8 mouse cellular contexts compared by ENCODE assay signal in genomic region chr15:12577054-12577696, GRCm38 (mm10).
A peak's percentile ranks its signal among the peaks of the same experiment; 100 is the strongest.
DNase-seq lines count a peak whose midpoint lies in the region; ATAC-seq and TF ChIP-seq lines count a peak whose summit lies in the region.

No protein-coding gene starts in this region.

- WGBS in embryonic facial prominence, embryonic 12.5 days: 22% methylated on average over 11 of the region's 11 CpGs
- 26% methylated on average over 11 of the region's 11 CpGs for WGBS in heart, embryonic 14.5 days
- 21% methylated on average over 11 of the region's 11 CpGs for WGBS in kidney, embryonic 14.5 days
- 27% methylated on average over 11 of the region's 11 CpGs for WGBS in limb, embryonic 14.5 days
- WGBS in midbrain, postnatal 0 days: 11% methylated on average over 11 of the region's 11 CpGs

- peak overlapping the region; percentile 28 for H3K4me2 ChIP-seq in embryonic facial prominence, embryonic 12.5 days (replicated peaks)
- peak overlapping the region; percentile 49 for H3K4me2 ChIP-seq in heart, embryonic 14.5 days (ENCODE audit: low read length)
- peak overlapping the region; percentile 26 for H3K4me2 ChIP-seq in kidney, embryonic 14.5 days (replicated peaks; ENCODE audit: low read depth, low read length)
- no peak overlapping the region; the same call in 1 of the 2 replicates for H3K4me2 ChIP-seq in limb, embryonic 14.5 days (replicated peaks; ENCODE audit: low read depth, low read length, severe bottlenecking)
- H3K4me2 ChIP-seq in midbrain, postnatal 0 days (ENCODE audit: low read depth, low read length, poor library complexity, severe bottlenecking): 0 out of 2 replicates have a peak overlapping the region, but pooled peaks have one; percentile 4

- H3K9me3 ChIP-seq in embryonic facial prominence, embryonic 12.5 days: no peaks in the 10 kb centered on the region
- no peaks in the 10 kb centered on the region for H3K9me3 ChIP-seq in heart, embryonic 14.5 days (ENCODE audit: control insufficient read depth, low read length)
- no peaks in the 10 kb centered on the region for H3K9me3 ChIP-seq in kidney, embryonic 14.5 days (ENCODE audit: control insufficient read depth, low read length)
- no peaks in the 10 kb centered on the region for H3K9me3 ChIP-seq in limb, embryonic 14.5 days (ENCODE audit: control insufficient read depth, low read length)
- H3K9me3 ChIP-seq in midbrain, postnatal 0 days (ENCODE audit: low read length): no peaks in the 10 kb centered on the region

- H3K9ac ChIP-seq in embryonic facial prominence, embryonic 12.5 days: no peak overlapping the region
- H3K9ac ChIP-seq in heart, embryonic 14.5 days (ENCODE audit: low read length): 0 out of 2 replicates have a peak overlapping the region, but pooled peaks have one; percentile 2
- H3K9ac ChIP-seq in kidney, embryonic 14.5 days (ENCODE audit: low read depth, low read length): peak overlapping the region; percentile 12; the same call in 1 of the 2 replicates
- H3K9ac ChIP-seq in limb, embryonic 14.5 days (ENCODE audit: low read depth, low read length, severe bottlenecking): no peak overlapping the region; the same call in 1 of the 2 replicates
- H3K9ac ChIP-seq in midbrain, postnatal 0 days (replicated peaks; ENCODE audit: low read length, poor library complexity, severe bottlenecking): no peak overlapping the region

- no peaks in the 10 kb centered on the region for H3K36me3 ChIP-seq in embryonic facial prominence, embryonic 12.5 days
- H3K36me3 ChIP-seq in heart, embryonic 14.5 days (ENCODE audit: control insufficient read depth, insufficient read depth, low read length): 0 out of 2 replicates have a peak, but pooled peaks cover 2% of the 10 kb centered on the region
- H3K36me3 ChIP-seq in kidney, embryonic 14.5 days (ENCODE audit: control insufficient read depth, insufficient read depth, low read length): no peaks in the 10 kb centered on the region
- no peaks in the 10 kb centered on the region for H3K36me3 ChIP-seq in limb, embryonic 14.5 days (ENCODE audit: control insufficient read depth, insufficient read depth, low read length)
- H3K36me3 ChIP-seq in midbrain, postnatal 0 days (ENCODE audit: insufficient read depth, low read length): no peaks in the 10 kb centered on the region

- peak; percentile 55 for ATAC-seq in activated CD4-positive, CD25-positive, alpha-beta regulatory T cell, adult 4 months
- ATAC-seq in embryonic facial prominence, embryonic 12.5 days (ENCODE audit: insufficient number of reproducible peaks, insufficient read depth, low FRiP score, low TSS enrichment): no peak
- ATAC-seq in heart, embryonic 14.5 days (ENCODE audit: insufficient number of reproducible peaks, insufficient read depth, low FRiP score, low read depth): peak; percentile 39; the same call in 1 of the 2 replicates
- peak; percentile 63 for ATAC-seq in kidney, embryonic 14.5 days (ENCODE audit: low FRiP score, low TSS enrichment)
- ATAC-seq in limb, embryonic 14.5 days (ENCODE audit: low FRiP score, low read depth): 0 out of 2 replicates have a peak, but pooled peaks have one; percentile 45
- peak; percentile 64; the same call in 1 of the 2 replicates for ATAC-seq in midbrain, postnatal 0 days (ENCODE audit: low FRiP score)

- no peak overlapping the region for H3K27ac ChIP-seq in embryonic facial prominence, embryonic 12.5 days
- H3K27ac ChIP-seq in heart, embryonic 14.5 days (replicated peaks in 1 of 2; ENCODE audit: control insufficient read depth in 1 of 2, insufficient read depth in 1 of 2, low read depth in 2 of 2, low read length in 2 of 2): peak overlapping the region; percentile 10 to 35; a peak in 3 of 4 replicates
- no peak overlapping the region for H3K27ac ChIP-seq in kidney, embryonic 14.5 days (ENCODE audit: low read depth, low read length)
- H3K27ac ChIP-seq in limb, embryonic 14.5 days (replicated peaks; ENCODE audit: low read depth, low read length): no peak overlapping the region
- peak overlapping the region; percentile 32; the same call in 1 of the 2 replicates for H3K27ac ChIP-seq in midbrain, postnatal 0 days (ENCODE audit: low read depth, low read length)

- peaks cover 10% of the 10 kb centered on the region; the same call in 1 of the 2 replicates for H3K4me1 ChIP-seq in embryonic facial prominence, embryonic 12.5 days
- peaks cover 2 to 5% of the 10 kb centered on the region in 2 experiments; a peak in 1 of 4 replicates for H3K4me1 ChIP-seq in heart, embryonic 14.5 days (ENCODE audit: control insufficient read depth in 2 of 2, insufficient read depth in 2 of 2, low read length in 2 of 2)
- peaks cover 15% of the 10 kb centered on the region; the same call in 1 of the 2 replicates for H3K4me1 ChIP-seq in kidney, embryonic 14.5 days (ENCODE audit: control insufficient read depth, insufficient read depth, low read length)
- peaks cover 10% of the 10 kb centered on the region for H3K4me1 ChIP-seq in limb, embryonic 14.5 days (ENCODE audit: control insufficient read depth, insufficient read depth, low read length)
- H3K4me1 ChIP-seq in midbrain, postnatal 0 days (ENCODE audit: insufficient read depth, low read length): peaks cover 3% of the 10 kb centered on the region; the same call in 1 of the 2 replicates

- no peak overlapping the region for H3K4me3 ChIP-seq in embryonic facial prominence, embryonic 12.5 days
- H3K4me3 ChIP-seq in heart, embryonic 14.5 days (ENCODE audit: control insufficient read depth in 1 of 2, insufficient read depth in 1 of 2, low read depth in 1 of 2, low read length in 2 of 2): 0 out of 4 replicates have a peak overlapping the region, but pooled peaks of 1 of the 2 experiments have one; percentile 5
- H3K4me3 ChIP-seq in kidney, embryonic 14.5 days (ENCODE audit: low read length): no peak overlapping the region
- H3K4me3 ChIP-seq in limb, embryonic 14.5 days (replicated peaks; ENCODE audit: low read length): no peak overlapping the region
- H3K4me3 ChIP-seq in midbrain, postnatal 0 days (ENCODE audit: low read depth, low read length): no peak overlapping the region

- DNase-seq in CD4-positive, CD25-positive, alpha-beta regulatory T cell, adult 2 months (ENCODE audit: low read depth, low spot score): peak; percentile 64
- DNase-seq in limb, embryonic 14.5 days (ENCODE audit: low spot score): peak; percentile 83
- peak; percentile 85 for DNase-seq in midbrain, postnatal 0 days (ENCODE audit: low spot score)
- no peak for DNase-seq in spleen, postnatal 14 days (ENCODE audit: low spot score in 2 of 2)

- H3K27me3 ChIP-seq in embryonic facial prominence, embryonic 12.5 days: no peaks in the 10 kb centered on the region
- no peaks in the 10 kb centered on the region for H3K27me3 ChIP-seq in heart, embryonic 14.5 days (ENCODE audit: control insufficient read depth, insufficient read depth, low read length)
- H3K27me3 ChIP-seq in kidney, embryonic 14.5 days (ENCODE audit: control insufficient read depth, insufficient read depth, low read length): no peaks in the 10 kb centered on the region
- no peaks in the 10 kb centered on the region for H3K27me3 ChIP-seq in limb, embryonic 14.5 days (ENCODE audit: control insufficient read depth, insufficient read depth, low read length)
- no peaks in the 10 kb centered on the region for H3K27me3 ChIP-seq in midbrain, postnatal 0 days (ENCODE audit: insufficient read depth, low read length)

- no peak for TF ChIP-seq POLR2A in limb, embryonic 14.5 days (IDR thresholded peaks at IDR 0.05; ENCODE audit: borderline replicate concordance, extremely low read depth, insufficient read depth, insufficient read length)

- peak; percentile 77 for TF ChIP-seq CTCF in midbrain, postnatal 0 days (IDR thresholded peaks at IDR 0.05)

Comparison
In these comparisons a context has a peak if more than half of its experiments do, and no peak if none do; other contexts are left out.
1. DNase-seq: peak in CD4-positive, CD25-positive, alpha-beta regulatory T cell, adult 2 months (single experiment), limb, embryonic 14.5 days (single experiment) and midbrain, postnatal 0 days (single experiment); none in spleen, postnatal 14 days (0 of 2).
2. H3K27ac ChIP-seq: peak in heart, embryonic 14.5 days (2 of 2) and midbrain, postnatal 0 days (single experiment); none in embryonic facial prominence, embryonic 12.5 days (single experiment), kidney, embryonic 14.5 days (single experiment) and limb, embryonic 14.5 days (single experiment).
3. H3K9ac ChIP-seq: peak in heart, embryonic 14.5 days (single experiment) and kidney, embryonic 14.5 days (single experiment); none in embryonic facial prominence, embryonic 12.5 days (single experiment), limb, embryonic 14.5 days (single experiment) and midbrain, postnatal 0 days (single experiment).